Mouse (Mus musculus): ENCODE measurements around the gene Eif2ak4.
A peak's percentile ranks its signal among the peaks of the same experiment; 100 is the strongest.

Eif2ak4 gene

DNA sequence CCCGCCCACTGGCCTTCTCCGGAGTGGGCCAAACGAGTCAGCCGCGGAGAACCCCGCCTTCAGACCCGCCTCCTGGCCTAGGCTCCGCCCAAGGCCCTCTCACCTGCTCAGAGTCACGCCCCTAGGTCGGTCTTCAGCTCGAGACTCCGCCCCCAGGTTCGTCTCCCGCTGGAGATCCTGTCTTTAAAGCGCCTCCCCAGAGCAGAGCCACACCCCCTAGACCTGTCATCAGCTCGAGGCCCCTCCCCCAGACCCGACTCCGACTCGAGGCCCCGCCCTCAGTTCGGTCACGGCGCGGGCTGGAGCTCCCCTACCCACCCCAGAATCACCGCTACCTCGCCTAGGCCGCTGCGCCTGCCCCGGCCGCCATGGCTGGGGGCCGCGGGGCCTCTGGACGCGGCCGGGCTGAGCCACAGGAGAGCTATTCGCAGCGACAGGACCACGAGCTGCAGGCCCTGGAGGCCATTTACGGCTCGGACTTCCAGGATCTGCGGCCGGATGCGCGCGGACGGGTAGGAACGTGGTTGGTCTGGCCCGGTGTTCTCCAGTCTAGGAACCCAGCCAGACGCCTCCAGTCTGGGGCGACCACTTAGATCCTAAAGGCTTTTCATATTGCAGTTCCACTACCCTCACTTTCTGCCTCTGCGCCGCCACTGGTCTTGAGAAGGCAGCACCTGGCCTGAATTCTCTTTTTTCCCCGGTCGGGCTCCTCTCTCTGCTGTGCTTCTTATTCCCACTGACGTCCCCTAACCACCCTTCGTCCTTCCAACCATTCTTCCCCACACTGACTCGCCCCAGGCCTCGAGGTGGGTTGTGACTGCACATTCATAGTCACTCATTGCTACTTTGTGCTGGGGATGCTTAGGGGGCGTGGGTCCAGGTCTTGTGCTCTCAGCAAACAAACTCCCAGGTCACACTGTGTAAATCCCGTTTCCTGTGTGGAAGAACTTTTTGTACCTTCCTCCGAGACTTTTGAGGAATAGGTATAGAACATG, at the start of gene Eif2ak4:
Gene Eif2ak4 (plus strand): TSS at position 278 of the 995 bp plus-strand sequence.
- peak; percentile 100 for DNase-seq

DNA sequence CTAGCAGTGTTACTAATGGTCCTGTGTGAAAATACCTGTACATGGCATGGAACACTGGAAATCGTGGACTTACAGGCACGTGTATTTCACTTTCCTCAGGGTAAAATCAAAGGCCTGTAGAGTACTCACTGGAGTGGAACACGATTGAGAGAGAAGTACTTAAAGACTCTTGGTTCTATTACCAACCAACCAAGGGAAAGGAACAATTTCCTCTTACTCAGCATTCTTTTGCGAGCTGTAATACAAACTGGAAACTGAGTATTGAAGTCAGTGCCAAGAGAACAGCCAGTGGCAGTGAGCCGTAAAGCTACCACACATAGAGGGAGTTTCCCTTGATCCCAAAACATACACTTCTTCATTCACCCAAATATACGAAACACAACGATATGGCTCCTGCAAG, 47.1 kb upstream of the Eif2ak4 start:
- no peak for DNase-seq

DNA sequence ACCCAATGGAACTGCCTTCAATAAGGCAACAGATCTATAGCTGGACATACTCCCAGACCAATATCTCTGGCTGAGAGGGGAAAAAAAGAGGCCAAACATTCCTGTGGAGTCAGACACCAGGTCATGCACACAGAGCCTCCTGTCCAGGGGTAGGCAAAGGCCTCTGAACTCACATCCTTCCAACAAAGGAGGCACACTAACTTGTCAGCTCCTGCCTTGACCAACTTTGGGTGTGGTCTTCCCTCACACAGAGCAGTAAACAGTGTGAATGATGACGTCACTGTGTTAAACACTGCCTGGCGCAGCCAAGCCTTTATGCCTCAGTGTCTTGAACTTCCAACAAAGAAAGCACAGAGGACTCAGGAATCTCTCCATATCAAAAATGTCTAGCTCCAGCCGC, 44.5 kb upstream of the Eif2ak4 start:
- no peak for DNase-seq

DNA sequence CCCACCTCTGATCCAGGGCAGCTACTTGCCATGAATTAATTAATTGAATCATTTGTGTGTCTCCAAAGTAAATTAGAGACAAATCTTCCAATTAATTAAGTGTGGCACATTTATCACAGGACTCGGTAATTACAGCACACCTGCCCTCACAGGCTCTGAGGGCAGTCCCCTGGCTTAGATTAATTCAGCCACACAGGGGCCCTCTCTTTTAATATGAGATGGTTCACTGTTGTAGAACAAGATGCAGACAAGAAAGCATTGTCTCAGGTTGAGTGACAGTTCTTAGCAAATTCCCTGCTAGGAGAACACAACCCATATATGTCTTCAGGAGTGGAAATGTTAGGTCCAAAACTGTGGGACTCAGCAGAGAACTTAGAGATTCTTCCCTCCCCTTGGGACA, 42.9 kb upstream of the Eif2ak4 start:
- DNase-seq: no peak

DNA sequence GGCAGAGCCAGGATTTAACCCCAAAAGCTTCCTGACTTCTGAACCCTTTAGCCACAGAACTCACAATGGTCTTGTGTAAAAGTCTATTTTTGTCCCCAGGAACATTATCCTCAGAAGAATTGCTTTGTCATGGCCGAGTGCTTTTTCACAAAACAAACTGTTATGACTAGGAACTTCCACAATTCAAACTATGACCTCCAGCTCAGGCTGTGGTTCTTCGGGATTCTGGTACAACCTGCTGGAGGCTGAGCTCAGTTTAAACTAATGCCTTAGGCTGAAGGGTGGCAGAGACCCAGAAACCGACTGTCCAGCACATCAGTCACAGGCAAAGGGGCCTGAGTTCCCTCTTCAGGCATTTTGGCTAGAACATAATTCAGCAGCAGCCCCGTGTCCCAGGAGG, 34.9 kb upstream of the Eif2ak4 start:
- no peak for DNase-seq

DNA sequence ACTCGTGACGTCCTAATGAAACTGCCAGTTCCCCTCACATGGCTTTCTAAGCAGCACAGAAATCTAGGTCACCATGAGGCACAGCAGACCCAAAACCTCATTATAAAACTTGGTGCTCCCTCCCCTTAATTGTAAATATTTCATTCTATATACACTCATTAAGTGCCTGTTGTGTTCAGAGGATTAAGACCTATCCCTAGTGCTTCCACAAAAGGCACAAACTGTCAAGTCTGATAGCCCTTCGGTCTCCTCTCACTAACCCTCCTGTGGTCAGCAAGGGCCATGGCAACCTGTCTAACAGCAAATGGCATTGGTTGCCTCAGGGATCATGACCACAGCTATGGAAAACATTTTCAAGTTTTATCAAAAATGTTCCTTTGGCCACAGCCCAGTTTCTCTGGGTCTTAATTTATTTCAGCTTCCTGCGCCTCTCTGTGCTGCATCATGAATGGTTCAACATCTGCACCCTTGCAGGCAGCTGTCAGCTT, 34.5 kb upstream of the Eif2ak4 start:
- DNase-seq: no peak

DNA sequence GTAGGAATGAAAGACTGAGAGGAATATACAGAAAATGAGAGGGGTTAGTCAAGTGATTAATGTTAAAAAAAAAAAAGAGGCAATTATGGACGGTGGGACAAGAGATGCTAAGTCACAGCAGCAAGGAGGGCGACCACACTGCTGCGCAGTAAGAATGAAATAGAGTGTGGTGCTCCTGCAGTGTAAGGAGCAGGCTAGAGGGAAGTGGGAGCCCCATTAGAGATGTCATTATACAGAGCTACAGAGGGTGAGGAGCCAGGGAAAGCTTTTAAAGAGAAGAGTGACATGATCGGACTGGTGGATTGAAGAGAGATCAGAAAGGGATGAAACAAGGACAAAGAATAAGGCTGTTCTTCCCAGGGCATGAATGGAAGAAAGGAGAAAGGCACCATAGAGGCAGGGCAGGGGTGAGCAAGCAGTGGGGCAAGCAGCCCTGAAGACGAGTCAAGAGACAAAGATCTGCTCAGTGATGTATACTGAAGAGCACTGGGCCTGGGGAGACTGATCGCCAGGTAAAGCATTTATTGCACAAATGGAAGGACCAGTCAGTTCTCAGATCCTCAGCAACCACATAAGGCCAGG, 33.2 kb upstream of the Eif2ak4 start:
- DNase-seq: no peak

DNA sequence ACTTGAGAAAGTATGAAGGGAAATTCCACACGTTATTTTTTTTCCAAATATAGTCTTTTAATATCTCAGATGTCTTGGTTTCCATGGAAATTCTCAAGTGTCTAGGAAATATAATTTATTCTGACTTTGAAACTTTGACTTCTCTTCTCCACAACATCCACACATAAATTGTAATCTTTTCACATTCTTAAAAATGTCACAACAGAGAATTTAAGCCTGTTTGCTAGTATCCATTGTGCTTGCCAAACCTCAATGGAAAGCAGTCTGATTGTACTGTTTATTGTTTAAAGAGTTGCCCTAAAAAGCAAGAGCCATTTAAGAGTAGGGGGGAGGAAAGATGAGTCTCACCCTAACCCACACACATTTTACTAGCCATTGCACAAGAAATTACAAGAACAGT, 16.6 kb upstream of the Eif2ak4 start:
- DNase-seq: no peak

DNA sequence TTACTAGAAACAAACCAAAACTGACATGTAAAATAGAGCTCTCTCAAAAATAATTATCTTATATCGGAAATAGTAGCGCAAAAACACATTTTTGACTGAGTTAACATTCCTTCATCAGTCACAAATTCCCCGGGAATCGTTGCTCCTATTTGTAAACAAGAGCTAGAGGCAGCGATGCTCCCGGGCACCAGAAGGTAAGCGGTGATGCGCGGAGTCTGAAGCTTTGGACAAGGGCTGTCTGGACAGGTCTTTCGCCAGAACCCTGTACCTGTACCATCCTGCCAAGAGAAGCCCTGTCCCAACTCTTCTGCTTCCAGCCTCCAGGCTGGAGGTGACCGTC, 15.9 kb upstream of the Eif2ak4 start:
- no peak for DNase-seq

DNA sequence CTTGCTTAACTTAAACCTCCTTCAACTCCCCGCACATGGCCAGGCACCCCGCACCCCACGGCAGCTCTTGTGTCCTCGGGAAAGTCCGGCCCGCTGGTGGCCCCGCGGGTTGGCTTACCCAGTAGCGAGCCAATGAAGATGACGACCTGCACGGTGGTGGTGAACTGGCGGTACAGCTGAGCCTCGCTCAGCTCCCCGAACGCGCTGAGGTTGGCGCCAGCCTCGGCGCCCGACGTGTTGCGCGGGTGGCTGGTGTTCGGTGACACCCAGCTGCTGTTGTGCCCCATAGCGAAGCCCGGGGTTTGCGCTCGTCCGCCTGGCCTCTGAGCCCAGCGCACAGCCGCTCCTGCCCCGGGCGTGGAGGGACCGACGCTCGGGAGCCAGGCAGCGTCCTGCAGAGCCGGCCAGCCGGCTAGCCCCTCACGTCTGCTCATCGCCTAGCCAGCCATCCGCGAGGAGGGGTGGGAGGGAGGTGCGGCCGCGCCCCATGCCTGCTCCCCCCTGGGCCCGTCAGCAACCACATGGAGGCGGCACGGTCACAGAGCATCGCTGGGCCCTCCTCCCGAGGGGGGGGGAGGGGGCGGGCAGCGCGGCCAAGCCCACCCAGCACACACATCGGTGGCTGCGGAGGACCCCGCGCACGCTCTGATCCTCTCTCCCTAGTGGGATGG, 15.4 kb upstream of the Eif2ak4 start, which contains the start of gene Gpr176:
Gene Gpr176 (minus strand): TSS at position 519 of the 671 bp plus-strand sequence.
- DNase-seq: peak; percentile 75

DNA sequence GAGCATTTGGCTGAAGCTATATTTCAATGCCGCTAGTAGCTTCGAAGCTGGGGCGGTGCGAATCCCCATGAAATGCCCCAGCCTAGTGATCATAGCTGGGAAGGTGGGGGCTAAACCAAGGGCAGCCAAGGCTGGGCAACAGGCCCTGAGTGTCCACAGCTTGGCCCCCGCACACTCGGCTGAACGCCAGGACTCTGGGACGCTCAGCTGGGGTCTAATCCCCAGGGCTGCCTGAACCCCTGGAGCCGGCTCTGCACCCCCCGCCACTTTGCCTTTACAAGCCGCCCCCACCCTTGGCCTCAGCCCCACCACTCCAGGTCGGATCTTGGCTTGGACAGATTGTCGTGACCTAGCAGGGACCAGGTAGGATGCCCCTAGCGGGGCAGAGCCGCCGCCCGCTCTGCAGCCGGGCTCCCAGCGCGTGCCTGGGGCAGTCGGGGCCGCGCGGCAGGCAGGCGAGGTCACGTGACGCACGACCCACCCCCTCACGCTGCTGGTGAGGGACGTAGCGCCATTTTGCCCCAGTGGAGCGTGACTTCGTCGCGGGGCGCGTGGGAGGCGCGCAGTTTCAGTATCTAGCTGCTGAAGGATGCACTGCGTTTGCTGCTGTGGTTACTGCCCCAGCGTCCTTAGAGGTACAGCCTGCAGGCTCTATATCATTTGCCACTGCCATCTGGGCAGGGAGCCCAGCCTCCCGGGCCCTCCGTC, 14.7 kb upstream of the Eif2ak4 start:
- DNase-seq: peak; percentile 92

DNA sequence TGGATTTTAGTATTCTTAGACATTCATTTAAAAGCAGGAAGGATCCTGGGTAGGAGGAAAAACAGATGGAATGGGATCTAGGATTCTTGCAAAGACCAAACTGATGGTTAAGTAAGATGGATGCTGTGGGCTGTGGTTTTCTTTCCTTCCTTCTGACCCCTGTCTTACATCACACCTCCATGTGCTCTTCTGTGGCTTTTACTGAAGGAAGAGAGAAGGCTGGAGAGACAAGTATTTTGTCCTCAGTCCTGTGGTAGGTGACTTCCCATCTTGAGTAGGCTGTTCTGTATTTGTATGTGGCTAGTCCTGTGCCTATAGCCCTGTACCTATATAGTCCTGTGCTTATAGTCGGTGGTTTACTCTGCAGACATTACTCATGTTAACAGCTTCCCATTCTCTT, 12.9 kb upstream of the Eif2ak4 start:
- DNase-seq: no peak

DNA sequence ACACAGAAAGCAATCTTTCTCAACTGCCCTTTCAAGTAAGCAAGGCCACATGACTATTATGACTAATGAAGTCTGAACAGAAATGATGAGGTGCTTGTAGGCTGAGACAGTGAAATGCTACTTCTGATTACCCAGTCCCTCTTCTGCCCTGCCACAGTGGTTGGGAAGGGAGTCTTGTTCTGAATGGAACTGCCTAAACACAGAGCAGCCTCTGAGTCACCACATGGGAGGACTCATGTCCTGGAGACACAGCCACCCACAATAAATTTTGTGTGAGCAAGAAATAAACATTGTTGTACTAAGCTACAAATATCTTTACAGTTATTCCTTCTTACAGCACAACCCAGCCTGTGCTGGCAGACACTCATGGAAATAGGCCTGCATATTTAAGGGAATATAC, 12.5 kb upstream of the Eif2ak4 start:
- DNase-seq: no peak

DNA sequence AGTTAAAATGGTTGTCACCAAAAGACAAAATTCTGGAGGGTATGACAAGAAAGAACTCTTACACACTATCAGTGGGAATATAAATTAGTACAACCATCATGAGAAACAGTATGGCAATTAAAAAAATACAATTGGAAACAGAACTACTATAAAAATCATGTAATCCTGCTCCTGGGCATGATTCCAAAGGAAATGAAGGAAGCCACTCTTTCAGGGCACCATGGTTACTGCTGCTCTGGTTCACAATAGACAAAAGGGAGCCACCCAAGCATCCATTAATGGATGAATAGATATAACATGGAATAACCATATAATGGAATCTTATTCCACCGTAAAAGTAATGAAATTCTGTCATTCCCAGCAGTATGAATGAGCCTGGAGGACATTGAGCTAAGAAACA, 8.7 kb upstream of the Eif2ak4 start:
- DNase-seq: no peak

DNA sequence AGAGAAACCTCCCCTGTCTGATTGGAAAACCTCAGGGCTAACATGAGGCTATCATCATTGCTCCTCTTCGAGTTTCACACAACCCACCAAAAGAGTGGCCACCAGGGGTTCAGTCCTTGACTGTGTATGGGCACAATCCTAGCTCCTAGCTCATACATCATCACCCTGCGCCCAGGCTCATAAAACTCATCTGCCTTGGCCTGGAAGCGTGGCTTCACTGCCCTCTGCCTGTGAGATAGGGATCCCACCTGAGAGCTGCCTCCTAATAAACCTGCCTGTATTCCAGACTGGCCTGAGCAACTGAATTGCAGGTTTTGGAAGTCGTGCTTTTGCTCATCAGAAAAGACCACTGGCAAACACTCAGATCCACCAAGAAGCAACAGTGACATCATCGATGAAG, 5.0 kb upstream of the Eif2ak4 start:
- no peak for DNase-seq

DNA sequence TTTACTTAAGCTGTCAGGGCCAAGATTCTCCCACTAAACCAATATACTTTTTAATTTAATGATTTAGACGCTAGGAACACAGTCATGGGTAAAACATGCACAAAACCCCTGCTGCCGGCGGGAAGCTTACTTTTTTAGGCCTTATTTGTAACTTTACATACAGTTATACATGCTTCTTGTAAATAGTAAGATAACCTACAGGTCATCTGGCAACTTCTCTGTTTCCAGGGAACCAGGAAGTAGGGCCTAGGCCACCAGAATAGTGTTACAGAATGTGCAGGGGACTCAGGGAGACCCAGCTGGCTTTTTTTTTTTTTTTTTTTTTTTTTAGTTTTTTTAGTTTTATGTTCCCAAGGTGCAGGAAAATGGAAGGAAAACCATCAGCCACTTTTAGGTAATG, 1.2 kb downstream of the Eif2ak4 start:
- no peak for DNase-seq

DNA sequence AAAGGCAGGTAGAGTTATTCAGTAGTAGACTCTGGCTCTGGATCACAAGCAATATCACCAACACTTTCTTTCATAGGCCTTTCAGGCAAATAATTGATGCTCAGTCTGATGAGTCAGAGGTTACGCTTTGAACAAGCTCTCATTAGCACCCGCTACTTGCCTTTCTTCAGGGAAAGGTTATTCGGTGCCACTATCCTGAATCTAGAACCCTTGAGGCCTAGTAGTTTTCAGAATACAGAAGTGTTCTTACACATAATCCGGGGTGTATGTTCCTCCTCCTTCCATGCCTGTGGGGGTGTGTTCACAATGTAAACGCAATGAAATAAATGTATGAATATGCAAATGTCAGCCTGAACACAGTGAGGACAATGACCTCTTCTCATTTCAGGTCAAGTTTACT, 1.7 kb downstream of the Eif2ak4 start:
- DNase-seq: no peak

DNA sequence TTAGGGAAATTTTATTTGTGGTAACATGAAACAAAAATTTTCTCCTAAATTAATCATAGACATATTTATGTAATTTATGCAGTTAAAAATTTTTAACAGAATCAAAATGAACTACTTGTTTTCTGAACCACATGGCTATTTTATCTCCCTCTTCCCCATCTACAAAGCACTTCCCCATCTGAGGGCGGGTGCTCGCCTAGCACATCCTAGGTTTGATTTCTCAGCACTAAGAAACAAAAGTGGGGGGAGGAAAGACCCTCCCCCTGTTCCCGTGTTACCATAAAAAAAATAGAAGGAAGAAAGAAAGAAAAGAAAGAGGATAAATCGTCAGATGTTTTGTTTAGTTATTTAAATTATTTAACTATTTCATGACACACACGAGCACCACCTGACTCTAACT, 2.8 kb downstream of the Eif2ak4 start:
- no peak for DNase-seq

DNA sequence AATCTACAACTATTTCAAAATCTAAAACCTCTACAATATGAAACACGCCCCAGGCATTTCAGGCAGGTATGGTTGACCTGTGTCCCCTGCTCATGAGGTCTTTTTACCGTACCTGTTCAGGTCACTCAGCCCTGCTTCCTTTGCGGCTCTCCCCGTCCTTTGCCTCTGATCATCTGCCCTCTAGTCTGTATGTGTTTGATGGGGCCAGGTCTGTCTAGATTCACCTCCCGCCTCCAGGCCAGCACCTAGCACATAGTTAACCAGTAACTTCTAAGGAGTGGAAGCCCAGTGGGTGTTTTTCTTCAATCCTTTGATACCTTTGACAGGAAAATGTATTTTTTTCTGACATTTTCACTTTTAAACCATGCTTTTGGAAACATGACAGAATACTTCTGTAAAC, 11.3 kb downstream of the Eif2ak4 start:
- DNase-seq: no peak

DNA sequence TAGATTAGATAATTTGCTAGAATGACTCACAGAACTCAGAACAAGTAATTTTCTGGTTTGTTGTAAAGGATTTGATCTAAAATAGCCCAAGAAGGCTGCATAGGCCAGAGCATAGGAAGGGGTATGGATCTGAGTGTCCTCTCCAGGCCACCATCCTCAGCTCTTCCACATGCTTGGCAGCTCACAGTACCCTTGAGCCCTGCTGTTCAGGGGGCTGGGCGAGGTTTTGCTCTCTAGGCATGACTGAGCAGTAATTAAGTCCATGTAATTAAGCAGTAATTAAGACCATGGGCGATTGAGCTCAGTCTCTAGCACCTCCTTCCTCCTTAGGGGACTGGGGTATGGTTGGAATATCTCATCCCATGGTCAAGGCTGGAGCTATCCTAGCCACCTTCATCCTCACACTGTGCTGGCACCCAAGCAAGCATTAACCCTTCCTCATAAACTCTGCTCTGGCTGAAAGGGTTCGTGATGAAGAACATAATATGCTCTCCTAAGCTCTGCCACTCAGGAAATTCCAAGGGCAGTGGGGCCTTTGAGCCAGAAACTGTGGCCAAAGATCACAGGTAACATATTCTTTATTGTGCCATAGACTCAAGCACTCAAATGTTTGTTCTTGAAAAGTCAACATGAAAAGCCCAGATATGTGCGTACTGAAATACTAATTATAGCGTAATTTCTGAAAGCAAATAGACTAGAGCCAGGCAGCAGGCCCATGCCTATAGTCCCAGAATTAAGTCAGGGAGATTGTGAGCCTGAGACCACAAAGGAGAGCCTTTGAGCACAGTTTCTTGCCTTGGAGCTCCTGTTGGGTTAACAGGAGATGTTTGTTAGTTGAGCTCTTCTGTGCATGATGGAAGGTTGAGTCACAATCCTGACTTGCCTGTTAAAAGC, 13.7 kb downstream of the Eif2ak4 start:
- DNase-seq: no peak

DNA sequence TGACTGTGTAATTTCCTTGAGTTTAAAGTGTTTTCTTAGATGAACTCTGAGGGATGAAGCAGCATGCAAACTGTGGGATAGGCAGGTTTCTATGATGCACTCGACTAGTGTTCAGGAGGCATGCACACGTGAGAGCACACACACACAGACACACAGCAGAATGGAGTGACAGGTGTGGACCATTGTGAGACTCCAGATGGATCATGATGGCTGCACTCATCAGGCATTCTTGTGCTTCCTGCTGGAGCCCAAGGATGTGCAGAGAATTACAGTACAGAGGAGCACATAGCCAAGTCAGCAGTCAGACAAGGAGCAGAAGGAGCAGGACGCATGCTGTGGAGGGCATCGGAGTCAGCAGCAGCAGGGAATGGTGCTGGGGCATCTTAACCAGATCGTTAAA, 15.9 kb downstream of the Eif2ak4 start:
- no peak for DNase-seq

DNA sequence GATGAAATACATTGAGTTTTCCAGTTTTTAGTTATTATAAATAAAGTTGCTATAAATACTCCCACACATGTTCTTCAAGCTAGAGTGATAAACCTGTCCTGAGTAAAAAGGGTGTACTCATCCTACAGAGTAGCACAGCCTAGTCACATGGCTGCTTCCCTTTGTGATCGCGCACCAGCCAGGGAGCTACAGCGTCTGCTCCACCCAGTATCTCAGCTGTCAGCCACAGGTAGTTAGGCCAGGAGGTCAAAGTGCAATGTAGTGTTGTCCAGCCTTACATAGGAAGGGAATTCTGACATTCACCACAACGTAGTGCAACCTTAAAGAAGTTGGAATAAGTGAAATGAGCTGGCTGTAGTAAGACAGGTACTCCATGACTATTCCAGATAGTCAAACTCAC, 17.1 kb downstream of the Eif2ak4 start:
- DNase-seq: no peak

Data from cerebellum, adult 11-12 months (tissue).